Mouse (Mus musculus) stomach, embryonic 15.5 days (tissue): ENCODE results near the gene Mpig6b. TPM values are rescaled to one million over a fixed set of nuclear protein-coding genes. Genes with fewer than 3 reads are reported as not detected.
A peak's percentile ranks its signal among the peaks of the same experiment; 100 is the strongest.
"Not testable (repeated sequence)": the region's sequence is repeated elsewhere in the genome, so short reads cannot be mapped to it uniquely, and the experiment has no call there.

ENCODE experiments used
- ATAC-seq: fragments of 200-750 bp; cut with Nextera tagmentation; 2 replicates; pipeline ENCODE4 v1.8.0; 2017; ENCODE audit warnings: low read depth, moderate number of reproducible peaks, moderate TSS enrichment; ENCODE audit not compliant: insufficient read depth, low FRiP score
- H3K27ac ChIP-seq: fragments of 300-500 bp; sonication (generic); 2 replicates; pipeline ENCODE4 v1.5.1; 2015; ENCODE audit warnings: mild to moderate bottlenecking, inconsistent platforms
- H3K27me3 ChIP-seq: fragments of 300-500 bp; sonication (generic); replicated peaks from 2 replicates; pipeline ENCODE4 v1.6.1; 2015; ENCODE audit warnings: inconsistent platforms
- H3K36me3 ChIP-seq: fragments of 300-500 bp; sonication (generic); 2 replicates; pipeline ENCODE4 v1.6.1; 2015; ENCODE audit warnings: inconsistent platforms
- H3K4me1 ChIP-seq: fragments of 300-500 bp; sonication (generic); 2 replicates; pipeline ENCODE4 v1.6.1; 2015; ENCODE audit warnings: inconsistent platforms
- H3K4me2 ChIP-seq: fragments of 300-500 bp; sonication (generic); 2 replicates; pipeline ENCODE4 v1.6.1; 2015; ENCODE audit warnings: mild to moderate bottlenecking, inconsistent platforms
- H3K4me3 ChIP-seq: fragments of 300-500 bp; sonication (generic); replicated peaks from 2 replicates; pipeline ENCODE4 v1.5.1; 2015; ENCODE audit warnings: inconsistent platforms
- H3K9ac ChIP-seq: fragments of 300-500 bp; sonication (generic); 2 replicates; pipeline ENCODE4 v1.6.1; 2015; ENCODE audit warnings: inconsistent platforms
- H3K9me3 ChIP-seq: fragments of 300-500 bp; sonication (generic); 2 replicates; pipeline ENCODE4 v1.6.1; 2016; ENCODE audit warnings: inconsistent platforms
- WGBS: fragments of 180-500 bp; shearing (Covaris S2); methylation state at CpG from one replicate; pipeline ENCODE4 v1.1.7; 2015; 5-methylcytosine and 5-hydroxymethylcytosine counted together
- polyA plus RNA-seq: library from polyadenylated mRNA; unstranded; fragments of >200 nt; fragmentation: Nextera tagmentation; extraction: Ambion mirVana; gene quantifications from 2 replicates; pipeline ENCODE4 v1.2.1, GENCODE M21; 2015

Mpig6b gene
- polyA plus RNA-seq, 1 experiment from 2014 or later: 0.44 TPM

- 67% methylated on average over 7 of the region's 7 CpGs for WGBS
- no peaks in the 10 kb centered on the region for H3K27me3 ChIP-seq
- H3K9me3 ChIP-seq: no peaks in the 10 kb centered on the region
- no peak for ATAC-seq
- no peak overlapping the region for H3K9ac ChIP-seq
- H3K4me2 ChIP-seq: peak overlapping the region; percentile 98
- H3K27ac ChIP-seq: peak overlapping the region; percentile 98
- H3K4me1 ChIP-seq: peaks cover 36% of the 10 kb centered on the region
- H3K4me3 ChIP-seq: peak overlapping the region; percentile 62
- H3K36me3 ChIP-seq: no peaks in the 10 kb centered on the region
These were observed 20.8 kb downstream of the Mpig6b start for GRCm38 (mm10) chr17:35044904-35045806.

- Histone ChIP-seq H3K9ac (no peak overlapping the region), H3K27me3 (no peaks in the 10 kb centered on the region), H3K4me1 (peaks cover 33% of the 10 kb centered on the region), H3K4me2 (no peak overlapping the region), H3K27ac (peak overlapping the region; percentile 98), H3K4me3 (no peak overlapping the region), H3K9me3 (no peaks in the 10 kb centered on the region), H3K36me3 (no peaks in the 10 kb centered on the region)
- no peak for ATAC-seq
- 68% methylated on average over 4 of the region's 4 CpGs for WGBS
These were observed 22.2 kb downstream of the Mpig6b start for GRCm38 (mm10) chr17:35043794-35044193.

- H3K27ac ChIP-seq: no peak overlapping the region
- no peak overlapping the region for H3K9ac ChIP-seq
- H3K4me2 ChIP-seq: no peak overlapping the region
- ATAC-seq: no peak
- H3K9me3 ChIP-seq: no peaks in the 10 kb centered on the region
- WGBS: 80% methylated on average over 11 of the region's 11 CpGs
- peaks cover 7% of the 10 kb centered on the region; the same call in 1 of the 2 replicates for H3K4me1 ChIP-seq
- H3K27me3 ChIP-seq: no peaks in the 10 kb centered on the region
- H3K4me3 ChIP-seq: no peak overlapping the region
- H3K36me3 ChIP-seq: no peaks in the 10 kb centered on the region
These were observed 26.7 kb downstream of the Mpig6b start for GRCm38 (mm10) chr17:35039121-35039873.

GRCm38 (mm10) chr17:35034896-35035295 lies 31.1 kb downstream of the Mpig6b start:
- H3K4me3 ChIP-seq: no peak overlapping the region
- no peak overlapping the region for H3K9ac ChIP-seq
- no peaks in the 10 kb centered on the region for H3K27me3 ChIP-seq
- H3K27ac ChIP-seq: 0 out of 2 replicates have a peak overlapping the region, but pooled peaks have one; percentile 9
- WGBS: 60% methylated on average over 6 of the region's 6 CpGs
- no peaks in the 10 kb centered on the region for H3K36me3 ChIP-seq
- H3K9me3 ChIP-seq: no peaks in the 10 kb centered on the region
- peaks cover 4% of the 10 kb centered on the region for H3K4me1 ChIP-seq
- no peak overlapping the region for H3K4me2 ChIP-seq
- ATAC-seq: no peak

- WGBS: 67% methylated on average over 1 of the region's 1 CpGs
These were observed 32.3 kb downstream of the Mpig6b start for GRCm38 (mm10) chr17:35033703-35034102.

GRCm38 (mm10) chr17:35032323-35032870 lies 33.6 kb downstream of the Mpig6b start:
- Histone ChIP-seq H3K4me2 (no peak overlapping the region), H3K27ac (no peak overlapping the region), H3K4me3 (no peak overlapping the region), H3K9me3 (no peaks in the 10 kb centered on the region), H3K9ac (no peak overlapping the region), H3K4me1 (peaks cover 7% of the 10 kb centered on the region), H3K27me3 (no peaks in the 10 kb centered on the region), H3K36me3 (no peaks in the 10 kb centered on the region)
- no peak for ATAC-seq
- 71% methylated on average over 8 of the region's 8 CpGs for WGBS

More at GRCm38 (mm10) chr17:35033703-35034102, 32.3 kb downstream of the Mpig6b start:
- H3K27ac ChIP-seq, H3K4me3 ChIP-seq, H3K36me3 ChIP-seq, ATAC-seq, H3K4me2 ChIP-seq, H3K9ac ChIP-seq, H3K9me3 ChIP-seq, H3K27me3 ChIP-seq, H3K4me1 ChIP-seq: not testable (repeated sequence)

- Histone ChIP-seq H3K4me2 (no peak overlapping the region), H3K9me3 (no peaks in the 10 kb centered on the region), H3K27ac (no peak overlapping the region), H3K4me3 (no peak overlapping the region), H3K9ac (no peak overlapping the region), H3K4me1 (peaks cover 7% of the 10 kb centered on the region), H3K27me3 (no peaks in the 10 kb centered on the region), H3K36me3 (no peaks in the 10 kb centered on the region)
- 89% methylated on average over 7 of the region's 7 CpGs for WGBS
- no peak for ATAC-seq
These were observed 34.1 kb downstream of the Mpig6b start for GRCm38 (mm10) chr17:35031880-35032279.

GRCm38 (mm10) chr17:35031272-35031671 lies 34.7 kb downstream of the Mpig6b start:
- Histone ChIP-seq H3K4me2 (no peak overlapping the region), H3K27ac (no peak overlapping the region), H3K4me3 (no peak overlapping the region), H3K36me3 (no peaks in the 10 kb centered on the region), H3K9me3 (no peaks in the 10 kb centered on the region), H3K4me1 (peaks cover 8% of the 10 kb centered on the region), H3K27me3 (no peaks in the 10 kb centered on the region), H3K9ac (no peak overlapping the region)
- WGBS: 92% methylated on average over 11 of the region's 11 CpGs
- no peak for ATAC-seq

- no peak overlapping the region for H3K4me2 ChIP-seq
These were observed 36.1 kb downstream of the Mpig6b start for GRCm38 (mm10) chr17:35029691-35030532.

GRCm38 (mm10) chr17:35028315-35028714 lies 37.7 kb downstream of the Mpig6b start:
- WGBS: 81% methylated on average over 2 of the region's 2 CpGs
- no peaks in the 10 kb centered on the region for H3K9me3 ChIP-seq
- no peak overlapping the region for H3K27ac ChIP-seq
- H3K36me3 ChIP-seq: no peaks in the 10 kb centered on the region
- no peak for ATAC-seq
- no peak overlapping the region for H3K4me3 ChIP-seq
- no peak overlapping the region for H3K9ac ChIP-seq
- no peaks in the 10 kb centered on the region for H3K27me3 ChIP-seq
- H3K4me2 ChIP-seq: no peak overlapping the region
- H3K4me1 ChIP-seq: peaks cover 20% of the 10 kb centered on the region

More at GRCm38 (mm10) chr17:35029691-35030532, 36.1 kb downstream of the Mpig6b start:
- Histone ChIP-seq H3K9me3 (no peaks in the 10 kb centered on the region), H3K36me3 (no peaks in the 10 kb centered on the region), H3K4me3 (no peak overlapping the region), H3K9ac (no peak overlapping the region), H3K27ac (no peak overlapping the region), H3K27me3 (no peaks in the 10 kb centered on the region), H3K4me1 (peaks cover 11% of the 10 kb centered on the region)
- WGBS: 38% methylated on average over 19 of the region's 19 CpGs
- no peak for ATAC-seq
